Mouse (Mus musculus): ENCODE measurements around the gene Banp.

- TF ChIP-seq CTCF (IDR thresholded peaks at IDR 0.05; ENCODE audit: extremely low read depth, insufficient read depth, low read length) (0 out of 2 replicates have a peak, but pooled peaks have one; percentile 26), POLR2A (IDR thresholded peaks at IDR 0.05; ENCODE audit: extremely low read depth, insufficient read depth, low read length) (no peak)
Observed at GRCm38 (mm10) chr8:122074977-122075376, 125.4 kb downstream of the Banp start.
